Mouse (Mus musculus): ENCODE results near the gene Pkd1l2. TPM values are rescaled to one million over a fixed set of nuclear protein-coding genes. Genes with fewer than 3 reads are reported as not detected.
A peak's percentile ranks its signal among the peaks of the same experiment; 100 is the strongest.

Gene Pkd1l2
- polyA plus RNA-seq, 1 experiment from 2014 or later: not detected

- no peak overlapping the region for H3K4me2 ChIP-seq (ENCODE audit: low read depth, severe bottlenecking)
These were observed 92.4 kb downstream of the Pkd1l2 start for GRCm38 (mm10) chr8:116989842-116990241.

GRCm38 (mm10) chr8:116980117-116980516, 102.1 kb downstream of the Pkd1l2 start:
- H3K4me3 ChIP-seq (ENCODE audit: low read depth, low read length): no peak overlapping the region
- no peak for ATAC-seq (ENCODE audit: insufficient number of reproducible peaks, low FRiP score, low TSS enrichment, low read depth)
- no peaks in the 10 kb centered on the region for H3K27me3 ChIP-seq (ENCODE audit: control insufficient read depth, insufficient read depth, low read length)
- H3K9me3 ChIP-seq (ENCODE audit: control insufficient read depth, low read length): no peaks in the 10 kb centered on the region
- WGBS: 25% methylated on average over 4 of the region's 4 CpGs
- no peak overlapping the region for H3K4me2 ChIP-seq (ENCODE audit: low read depth, severe bottlenecking)
- H3K36me3 ChIP-seq (ENCODE audit: control insufficient read depth, insufficient read depth, low read length): peaks cover 3% of the 10 kb centered on the region; the same call in 1 of the 2 replicates
- no peak overlapping the region for H3K9ac ChIP-seq (ENCODE audit: low read length)
- no peaks in the 10 kb centered on the region for H3K4me1 ChIP-seq (ENCODE audit: control insufficient read depth, insufficient read depth, low read length)
- DNase-seq (ENCODE audit: low spot score): peak; percentile 77
- no peak overlapping the region for H3K27ac ChIP-seq (replicated peaks; ENCODE audit: low read depth, low read length)

More at GRCm38 (mm10) chr8:116989842-116990241, 92.4 kb downstream of the Pkd1l2 start:
- no peaks in the 10 kb centered on the region for H3K9me3 ChIP-seq (ENCODE audit: control insufficient read depth, low read length)
- DNase-seq (ENCODE audit: low spot score) (no peak), ATAC-seq (ENCODE audit: insufficient number of reproducible peaks, low FRiP score, low TSS enrichment, low read depth) (no peak)
- H3K4me3 ChIP-seq (ENCODE audit: low read depth, low read length): no peak overlapping the region
- 91% methylated on average over 3 of the region's 3 CpGs for WGBS
- no peak overlapping the region for H3K27ac ChIP-seq (replicated peaks; ENCODE audit: low read depth, low read length)
- peaks cover 7% of the 10 kb centered on the region; the same call in 1 of the 2 replicates for H3K4me1 ChIP-seq (ENCODE audit: control insufficient read depth, insufficient read depth, low read length)
- no peaks in the 10 kb centered on the region for H3K27me3 ChIP-seq (ENCODE audit: control insufficient read depth, insufficient read depth, low read length)
- peaks cover 6% of the 10 kb centered on the region; the same call in 1 of the 2 replicates for H3K36me3 ChIP-seq (ENCODE audit: control insufficient read depth, insufficient read depth, low read length)
- no peak overlapping the region for H3K9ac ChIP-seq (ENCODE audit: low read length)

DNA sequence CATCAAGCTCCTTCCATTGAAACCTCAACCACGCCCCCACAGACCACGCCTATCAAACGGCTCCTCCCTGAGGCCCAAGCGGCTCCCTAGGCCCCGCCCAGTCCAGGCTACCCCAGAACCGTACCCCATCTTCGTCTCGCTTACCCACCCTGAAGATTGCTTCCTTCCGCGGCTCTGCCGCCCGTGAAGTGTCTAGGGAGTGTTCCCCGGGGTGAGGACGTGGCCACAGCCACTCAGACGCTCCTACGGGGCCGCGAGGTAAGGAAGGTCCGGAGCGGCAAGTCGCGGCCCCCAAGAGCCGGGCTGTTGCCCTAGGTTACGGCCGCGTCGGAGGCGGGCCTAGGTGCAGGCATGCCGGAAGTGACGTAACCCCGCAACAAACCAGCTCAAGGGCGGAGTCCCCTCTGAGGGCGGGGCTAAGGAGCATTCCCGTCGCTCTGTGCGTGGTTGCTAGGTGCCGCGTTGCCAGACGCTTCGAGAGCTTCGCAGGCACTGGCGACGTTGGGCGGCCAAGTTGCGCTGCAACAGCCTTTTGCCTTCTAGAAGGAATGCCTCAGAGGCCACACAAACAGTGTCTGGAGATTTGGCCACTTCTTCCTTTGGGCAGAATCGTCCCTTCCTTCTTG, 103.5 kb downstream of the Pkd1l2 start, which contains the start of gene 1700030J22Rik:
Gene 1700030J22Rik (minus strand): TSS at position 329 of the 626 bp plus-strand sequence.
- H3K36me3 ChIP-seq (ENCODE audit: control insufficient read depth, insufficient read depth, low read length): no peaks in the 10 kb centered on the region
- ATAC-seq (ENCODE audit: insufficient number of reproducible peaks, low FRiP score, low TSS enrichment, low read depth): peak; percentile 99
- WGBS: under 1% methylated on average over 46 of the region's 46 CpGs
- H3K27ac ChIP-seq (replicated peaks; ENCODE audit: low read depth, low read length): no peak within 1 kb of the TSS
- peak within 1 kb of the TSS; percentile 53 for H3K4me3 ChIP-seq (ENCODE audit: low read depth, low read length)
- H3K4me2 ChIP-seq (ENCODE audit: low read depth, severe bottlenecking): peak within 1 kb of the TSS; percentile 69
- no peaks in the 10 kb centered on the region for H3K4me1 ChIP-seq (ENCODE audit: control insufficient read depth, insufficient read depth, low read length)
- DNase-seq (ENCODE audit: low spot score): peak; percentile 99
- no peaks in the 10 kb centered on the region for H3K9me3 ChIP-seq (ENCODE audit: control insufficient read depth, low read length)
- no peaks in the 10 kb centered on the region for H3K27me3 ChIP-seq (ENCODE audit: control insufficient read depth, insufficient read depth, low read length)
- no peak within 1 kb of the TSS for H3K9ac ChIP-seq (ENCODE audit: low read length)

DNA sequence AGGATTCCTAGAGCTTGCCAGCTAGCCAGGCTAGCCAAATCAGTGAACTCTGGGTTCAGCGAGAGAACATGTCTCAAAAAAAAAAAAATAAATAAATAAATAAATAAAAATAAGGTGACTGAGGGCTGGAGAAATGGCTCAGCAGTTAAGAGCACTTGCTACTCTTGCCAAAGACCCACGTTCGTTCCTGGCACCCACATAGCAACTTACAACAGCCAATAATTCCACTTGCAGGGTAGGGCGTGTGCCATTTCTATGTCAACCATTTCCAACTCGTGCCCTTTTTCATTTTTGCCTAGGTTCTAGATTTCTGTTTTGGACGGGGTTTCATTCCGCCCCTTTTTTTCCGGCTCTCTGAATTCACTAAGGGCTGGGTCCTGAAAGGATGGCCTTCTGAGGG, 104.2 kb downstream of the Pkd1l2 start:
- Histone ChIP-seq H3K36me3 (ENCODE audit: control insufficient read depth, insufficient read depth, low read length) (no peaks in the 10 kb centered on the region), H3K9ac (ENCODE audit: low read length) (no peak overlapping the region), H3K4me2 (ENCODE audit: low read depth, severe bottlenecking) (peak overlapping the region; percentile 69), H3K4me3 (ENCODE audit: low read depth, low read length) (peak overlapping the region; percentile 53), H3K4me1 (ENCODE audit: control insufficient read depth, insufficient read depth, low read length) (no peaks in the 10 kb centered on the region), H3K27me3 (ENCODE audit: control insufficient read depth, insufficient read depth, low read length) (no peaks in the 10 kb centered on the region), H3K9me3 (ENCODE audit: control insufficient read depth, low read length) (no peaks in the 10 kb centered on the region), H3K27ac (replicated peaks; ENCODE audit: low read depth, low read length) (no peak overlapping the region)
- WGBS: 38% methylated on average over 8 of the region's 8 CpGs
- no peak for ATAC-seq (ENCODE audit: insufficient number of reproducible peaks, low FRiP score, low TSS enrichment, low read depth)
- DNase-seq (ENCODE audit: low spot score): no peak

GRCm38 (mm10) chr8:116975606-116976005, 106.6 kb downstream of the Pkd1l2 start:
- no peak overlapping the region for H3K4me3 ChIP-seq (ENCODE audit: low read depth, low read length)
- H3K36me3 ChIP-seq (ENCODE audit: control insufficient read depth, insufficient read depth, low read length): no peaks in the 10 kb centered on the region
- no peaks in the 10 kb centered on the region for H3K27me3 ChIP-seq (ENCODE audit: control insufficient read depth, insufficient read depth, low read length)
- 60% methylated on average over 5 of the region's 5 CpGs for WGBS
- H3K9me3 ChIP-seq (ENCODE audit: control insufficient read depth, low read length): no peaks in the 10 kb centered on the region
- DNase-seq (ENCODE audit: low spot score): no peak
- H3K4me2 ChIP-seq (ENCODE audit: low read depth, severe bottlenecking): no peak overlapping the region
- no peak overlapping the region for H3K27ac ChIP-seq (replicated peaks; ENCODE audit: low read depth, low read length)
- H3K9ac ChIP-seq (ENCODE audit: low read length): no peak overlapping the region
- no peak for ATAC-seq (ENCODE audit: insufficient number of reproducible peaks, low FRiP score, low TSS enrichment, low read depth)
- no peaks in the 10 kb centered on the region for H3K4me1 ChIP-seq (ENCODE audit: control insufficient read depth, insufficient read depth, low read length)

GRCm38 (mm10) chr8:116975066-116975465, 107.2 kb downstream of the Pkd1l2 start:
- H3K9ac ChIP-seq (ENCODE audit: low read length): no peak overlapping the region
- no peak for DNase-seq (ENCODE audit: low spot score)
- H3K4me2 ChIP-seq (ENCODE audit: low read depth, severe bottlenecking): no peak overlapping the region

DNA sequence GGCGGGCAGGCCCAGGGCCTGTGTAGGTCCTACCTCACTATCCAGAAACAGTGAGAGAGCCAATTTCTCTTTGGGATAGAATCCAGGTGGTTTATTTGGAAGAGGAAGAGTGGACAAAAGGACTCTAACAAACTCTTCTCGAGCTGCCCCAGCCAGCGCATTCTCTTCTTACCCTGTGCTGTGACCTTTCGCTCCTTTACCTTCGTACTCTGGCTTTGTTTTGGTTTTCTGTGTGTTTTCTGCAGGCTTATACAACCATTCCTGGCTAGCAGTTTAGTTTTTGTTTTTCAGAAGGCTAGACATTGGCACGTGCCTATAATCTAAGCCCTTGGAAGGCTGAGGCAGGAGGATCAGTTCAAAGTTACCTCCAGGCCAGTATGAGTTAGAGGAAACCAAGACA, 112.7 kb downstream of the Pkd1l2 start:
- H3K27ac ChIP-seq (replicated peaks; ENCODE audit: low read depth, low read length): no peak overlapping the region
- H3K27me3 ChIP-seq (ENCODE audit: control insufficient read depth, insufficient read depth, low read length): no peaks in the 10 kb centered on the region
- H3K9ac ChIP-seq (ENCODE audit: low read length): no peak overlapping the region
- ATAC-seq (ENCODE audit: insufficient number of reproducible peaks, low FRiP score, low TSS enrichment, low read depth) (no peak), DNase-seq (ENCODE audit: low spot score) (no peak)
- no peak overlapping the region for H3K4me3 ChIP-seq (ENCODE audit: low read depth, low read length)
- 85% methylated on average over 6 of the region's 6 CpGs for WGBS
- H3K9me3 ChIP-seq (ENCODE audit: control insufficient read depth, low read length): no peaks in the 10 kb centered on the region
- no peak overlapping the region for H3K4me2 ChIP-seq (ENCODE audit: low read depth, severe bottlenecking)
- H3K4me1 ChIP-seq (ENCODE audit: control insufficient read depth, insufficient read depth, low read length): no peaks in the 10 kb centered on the region
- no peaks in the 10 kb centered on the region for H3K36me3 ChIP-seq (ENCODE audit: control insufficient read depth, insufficient read depth, low read length)

More at GRCm38 (mm10) chr8:116975066-116975465, 107.2 kb downstream of the Pkd1l2 start:
- Histone ChIP-seq H3K4me1 (ENCODE audit: control insufficient read depth, insufficient read depth, low read length) (no peaks in the 10 kb centered on the region), H3K36me3 (ENCODE audit: control insufficient read depth, insufficient read depth, low read length) (no peaks in the 10 kb centered on the region), H3K27me3 (ENCODE audit: control insufficient read depth, insufficient read depth, low read length) (no peaks in the 10 kb centered on the region), H3K27ac (replicated peaks; ENCODE audit: low read depth, low read length) (no peak overlapping the region), H3K4me3 (ENCODE audit: low read depth, low read length) (no peak overlapping the region), H3K9me3 (ENCODE audit: control insufficient read depth, low read length) (no peaks in the 10 kb centered on the region)
- no peak for ATAC-seq (ENCODE audit: insufficient number of reproducible peaks, low FRiP score, low TSS enrichment, low read depth)
- 33% methylated on average over 5 of the region's 5 CpGs for WGBS

GRCm38 (mm10) chr8:116954415-116954814, 127.8 kb downstream of the Pkd1l2 start:
- no peak for ATAC-seq (ENCODE audit: insufficient number of reproducible peaks, low FRiP score, low TSS enrichment, low read depth)
- 94% methylated on average over 9 of the region's 9 CpGs for WGBS
- peaks cover 5% of the 10 kb centered on the region; the same call in 1 of the 2 replicates for H3K36me3 ChIP-seq (ENCODE audit: control insufficient read depth, insufficient read depth, low read length)

More at GRCm38 (mm10) chr8:116954415-116954814, 127.8 kb downstream of the Pkd1l2 start:
- Histone ChIP-seq H3K4me3 (ENCODE audit: low read depth, low read length) (no peak overlapping the region), H3K9ac (ENCODE audit: low read length) (no peak overlapping the region), H3K27ac (replicated peaks; ENCODE audit: low read depth, low read length) (no peak overlapping the region), H3K4me1 (ENCODE audit: control insufficient read depth, insufficient read depth, low read length) (no peaks in the 10 kb centered on the region), H3K4me2 (ENCODE audit: low read depth, severe bottlenecking) (no peak overlapping the region), H3K9me3 (ENCODE audit: control insufficient read depth, low read length) (no peaks in the 10 kb centered on the region), H3K27me3 (ENCODE audit: control insufficient read depth, insufficient read depth, low read length) (no peaks in the 10 kb centered on the region)
- DNase-seq (ENCODE audit: low spot score): no peak

All from limb, embryonic 11.5 days (tissue).